Mouse (Mus musculus): Measurements from ENCODE around the gene Itk. TPM values are rescaled to one million over a fixed set of nuclear protein-coding genes. Genes with fewer than 3 reads are reported as not detected.
A peak's percentile ranks its signal among the peaks of the same experiment; 100 is the strongest.

Gene Itk
- polyA plus RNA-seq, 1 experiment from 2014 or later: 0.05 TPM

DNA sequence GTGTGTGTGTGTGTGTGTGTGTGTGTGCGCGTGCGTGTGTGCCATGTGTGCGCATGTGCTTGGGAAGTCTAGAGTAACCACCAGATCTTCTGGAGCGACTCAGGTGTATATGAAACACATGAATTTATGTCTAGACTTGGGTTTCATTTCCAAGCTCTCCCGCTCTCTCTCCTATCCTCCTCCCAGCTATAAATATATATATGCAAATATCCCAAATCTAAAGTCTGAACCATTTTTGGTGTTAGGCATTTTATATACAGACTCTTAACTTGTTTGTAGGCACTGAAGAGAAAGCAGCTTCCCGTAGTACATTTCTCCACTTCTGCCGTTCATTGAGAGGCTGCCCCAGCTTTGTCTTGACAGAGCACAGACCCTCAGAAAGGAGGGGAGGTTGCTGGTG is 57.1 kb downstream of the Itk start:
- Histone ChIP-seq H3K36me3 (replicated peaks) (no peaks in the 10 kb centered on the region), H3K27me3 (replicated peaks; ENCODE audit: low read depth, poor library complexity, severe bottlenecking) (no peaks in the 10 kb centered on the region), H3K4me1 (no peaks in the 10 kb centered on the region), H3K9me3 (no peaks in the 10 kb centered on the region), H3K4me3 (no peak overlapping the region), H3K27ac (replicated peaks) (no peak overlapping the region)
- 92% methylated on average over 8 of the region's 8 CpGs for WGBS
- no peak for DNase-seq (ENCODE audit: low spot score)

DNA sequence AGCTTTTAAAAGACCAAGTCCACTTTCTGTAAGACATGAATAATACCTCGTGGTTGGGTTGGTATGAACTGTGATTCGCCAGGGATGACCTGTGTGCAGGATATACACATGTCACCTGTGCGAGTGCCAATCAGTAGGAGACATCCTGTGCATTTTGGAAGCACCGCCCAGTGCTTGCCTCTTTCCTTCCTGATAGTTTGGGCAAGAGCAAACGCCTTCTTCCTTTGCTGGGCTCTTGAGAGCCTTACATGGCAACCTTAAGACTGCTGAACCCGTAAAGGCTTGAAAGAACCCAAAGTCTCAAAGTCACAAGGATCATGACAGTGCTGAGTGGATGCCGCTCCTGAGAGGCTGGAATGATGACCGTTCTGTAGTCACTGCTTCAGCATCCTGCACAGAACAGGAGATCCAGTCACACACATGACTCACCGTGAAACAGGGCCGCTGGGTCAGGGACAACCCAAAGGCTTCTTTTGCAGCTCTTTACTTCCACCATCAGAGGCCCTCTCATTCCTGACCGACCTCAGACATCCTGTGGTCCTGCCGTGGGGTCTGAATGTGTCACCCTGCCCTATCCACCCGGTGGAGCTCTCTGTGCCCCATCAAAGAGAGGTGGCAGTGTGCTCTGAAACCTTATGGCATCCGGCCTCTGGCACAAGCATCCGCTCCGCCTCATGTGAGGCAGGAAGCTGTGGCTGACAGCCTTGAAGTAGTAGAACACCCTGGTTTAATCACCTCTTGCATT is 62.9 kb downstream of the Itk start:
- H3K27ac ChIP-seq (replicated peaks): no peak overlapping the region
- WGBS: 85% methylated on average over 16 of the region's 16 CpGs
- no peak for DNase-seq (ENCODE audit: low spot score)

DNA sequence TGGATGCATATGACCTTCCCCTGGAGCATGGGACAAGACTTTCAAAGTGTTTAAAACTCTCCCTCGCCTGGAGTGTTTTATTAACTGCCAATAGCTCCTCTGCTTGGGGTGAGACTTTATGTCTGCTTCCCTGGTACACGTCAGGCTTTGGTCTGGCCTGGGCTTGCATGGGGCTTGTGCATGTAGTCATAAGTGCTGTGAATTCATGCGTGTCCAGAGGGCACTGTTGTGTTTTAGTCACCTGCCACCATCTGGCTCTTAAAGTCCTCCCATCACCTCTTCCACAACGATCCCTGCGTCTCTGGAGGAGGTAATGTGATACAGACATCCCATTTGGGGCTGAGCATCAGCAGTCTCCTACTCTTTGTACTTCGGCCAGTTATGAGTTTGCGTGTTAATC is 67.8 kb downstream of the Itk start:
- WGBS: 68% methylated on average over 7 of the region's 7 CpGs
- no peaks in the 10 kb centered on the region for H3K9me3 ChIP-seq
- no peaks in the 10 kb centered on the region for H3K36me3 ChIP-seq (replicated peaks)
- DNase-seq (ENCODE audit: low spot score): no peak
- no peak overlapping the region for H3K4me3 ChIP-seq
- H3K27ac ChIP-seq (replicated peaks): no peak overlapping the region
- peaks cover 18% of the 10 kb centered on the region for H3K4me1 ChIP-seq
- H3K27me3 ChIP-seq (replicated peaks; ENCODE audit: low read depth, poor library complexity, severe bottlenecking): no peaks in the 10 kb centered on the region

More for the DNA sequence above, 62.9 kb downstream of the Itk start:
- Histone ChIP-seq H3K4me1 (peaks cover 14% of the 10 kb centered on the region), H3K36me3 (replicated peaks) (no peaks in the 10 kb centered on the region), H3K9me3 (no peaks in the 10 kb centered on the region), H3K27me3 (replicated peaks; ENCODE audit: low read depth, poor library complexity, severe bottlenecking) (no peaks in the 10 kb centered on the region), H3K4me3 (no peak overlapping the region)

DNA sequence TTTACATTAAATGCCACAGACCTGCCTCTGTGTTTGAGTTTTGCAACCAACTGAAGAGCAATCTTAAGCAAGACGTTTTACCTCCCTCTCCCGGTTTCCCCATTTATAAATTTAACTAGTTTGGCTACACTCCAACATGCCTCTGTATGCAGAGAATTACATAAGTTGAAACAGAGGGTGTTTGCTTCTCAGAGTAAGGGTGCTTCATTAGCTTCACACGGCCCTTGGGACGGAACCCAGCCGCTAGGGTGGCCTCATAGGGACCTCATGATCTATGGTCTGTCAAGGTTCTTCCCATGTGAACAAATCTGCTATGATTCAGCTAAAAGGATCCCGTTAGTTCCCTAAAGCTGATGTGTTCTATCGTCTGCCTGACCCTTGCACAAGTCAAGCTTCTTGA is 74.8 kb downstream of the Itk start:
- H3K27ac ChIP-seq (replicated peaks): no peak overlapping the region
- no peaks in the 10 kb centered on the region for H3K9me3 ChIP-seq
- no peak overlapping the region for H3K4me3 ChIP-seq
- peaks cover 34% of the 10 kb centered on the region for H3K4me1 ChIP-seq
- DNase-seq (ENCODE audit: low spot score): no peak
- H3K36me3 ChIP-seq (replicated peaks): no peaks in the 10 kb centered on the region
- WGBS: 81% methylated on average over 7 of the region's 7 CpGs
- peaks cover 23% of the 10 kb centered on the region for H3K27me3 ChIP-seq (replicated peaks; ENCODE audit: low read depth, poor library complexity, severe bottlenecking)

- Histone ChIP-seq H3K36me3 (replicated peaks) (no peaks in the 10 kb centered on the region), H3K27me3 (replicated peaks; ENCODE audit: low read depth, poor library complexity, severe bottlenecking) (peaks cover 24% of the 10 kb centered on the region), H3K4me1 (peaks cover 40% of the 10 kb centered on the region), H3K27ac (replicated peaks) (no peak overlapping the region), H3K4me3 (no peak overlapping the region), H3K9me3 (no peaks in the 10 kb centered on the region)
- no peak for DNase-seq (ENCODE audit: low spot score)
- WGBS: 85% methylated on average over 6 of the region's 6 CpGs
These were observed 75.5 kb downstream of the Itk start for GRCm38 (mm10) chr11:46313851-46314250.

- H3K4me1 ChIP-seq: peaks cover 41% of the 10 kb centered on the region
- peak within 1 kb of the TSS; percentile 84 for H3K4me3 ChIP-seq
- H3K9me3 ChIP-seq: no peaks in the 10 kb centered on the region
- H3K27ac ChIP-seq (replicated peaks): peak within 1 kb of the TSS; percentile 85
- peaks cover 24% of the 10 kb centered on the region for H3K27me3 ChIP-seq (replicated peaks; ENCODE audit: low read depth, poor library complexity, severe bottlenecking)
- DNase-seq (ENCODE audit: low spot score): no peak
- WGBS: 3% methylated on average over 14 of the region's 14 CpGs
- H3K36me3 ChIP-seq (replicated peaks): no peaks in the 10 kb centered on the region
These were observed 76.7 kb downstream of the Itk start, which contains the start of gene Cyfip2 for GRCm38 (mm10) chr11:46312523-46313035. TSS of gene Cyfip2 (minus strand) at chr11:46312859.

DNA sequence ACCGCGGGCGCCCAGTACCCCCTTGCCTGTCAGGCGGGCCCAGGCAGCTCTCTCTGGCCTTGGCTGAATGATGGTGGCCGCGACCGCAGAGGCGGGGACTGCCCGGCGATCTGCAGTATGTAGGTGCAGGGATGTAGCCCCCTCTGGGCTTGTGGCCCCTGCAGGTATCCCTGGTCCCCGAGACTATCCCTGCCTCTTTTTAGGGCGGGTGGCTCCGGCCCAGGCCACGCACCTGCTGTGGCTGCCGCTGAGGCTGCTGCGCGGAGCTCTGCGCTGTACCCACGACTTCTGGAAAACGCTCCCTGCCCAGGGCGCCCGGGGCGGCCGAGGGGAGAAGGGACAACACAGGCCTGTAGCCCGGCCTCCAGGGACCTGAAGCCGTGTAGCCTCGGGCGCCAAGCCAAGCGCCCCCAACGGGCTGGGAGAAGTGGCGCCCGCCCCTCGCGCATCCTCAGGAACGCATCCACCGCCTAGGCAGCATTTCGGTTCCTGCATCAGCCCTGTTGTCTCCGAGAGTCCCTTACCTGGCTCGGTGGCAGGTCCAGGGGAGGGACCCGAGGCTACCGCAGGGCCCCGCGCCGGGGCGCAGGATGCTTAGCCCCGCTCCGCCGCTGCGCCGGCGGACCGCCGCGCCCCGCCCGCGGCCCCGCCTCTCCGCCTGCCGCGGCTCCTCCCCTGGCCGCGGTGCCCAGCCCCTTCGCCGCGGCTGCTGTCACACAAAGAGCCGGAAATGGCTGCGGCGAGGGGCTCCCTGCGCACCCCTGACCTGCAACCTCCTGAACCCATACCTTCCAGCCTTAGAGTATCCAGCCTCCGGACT is 77.4 kb downstream of the Itk start:
- DNase-seq (ENCODE audit: low spot score): peak; percentile 77
- WGBS: under 1% methylated on average over 71 of the region's 71 CpGs
- Histone ChIP-seq H3K4me3 (peak overlapping the region; percentile 84), H3K36me3 (replicated peaks) (no peaks in the 10 kb centered on the region), H3K27me3 (replicated peaks; ENCODE audit: low read depth, poor library complexity, severe bottlenecking) (peaks cover 24% of the 10 kb centered on the region), H3K27ac (replicated peaks) (peak overlapping the region; percentile 85), H3K4me1 (peaks cover 41% of the 10 kb centered on the region), H3K9me3 (no peaks in the 10 kb centered on the region)

DNA sequence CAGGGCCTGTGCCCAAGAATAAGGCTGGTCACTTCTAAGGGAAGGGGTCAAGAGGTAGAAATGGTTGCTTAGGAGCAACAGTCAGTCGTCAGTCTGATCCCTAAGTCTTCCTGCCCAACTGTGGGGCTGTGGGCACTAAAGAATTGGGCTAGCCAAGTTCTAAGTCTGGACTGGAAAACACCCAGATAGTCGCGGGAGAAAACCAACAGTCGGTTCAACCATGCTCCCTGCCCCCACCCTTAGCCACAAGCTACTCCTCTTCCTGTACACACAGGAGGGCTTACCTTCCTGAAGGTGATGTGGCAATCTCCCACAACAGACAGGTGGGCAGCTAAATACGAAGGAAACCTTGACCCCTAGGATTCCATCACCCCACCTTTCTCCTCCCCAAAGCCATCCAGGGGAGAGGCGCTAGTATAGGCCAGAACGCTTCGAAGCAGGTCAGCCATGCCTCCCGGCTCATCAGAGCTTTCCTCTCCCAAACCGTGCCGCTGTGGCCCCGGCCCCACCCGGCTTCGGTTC is 78.1 kb downstream of the Itk start:
- peaks cover 41% of the 10 kb centered on the region for H3K4me1 ChIP-seq
- peak overlapping the region; percentile 85 for H3K27ac ChIP-seq (replicated peaks)
- peak overlapping the region; percentile 84 for H3K4me3 ChIP-seq
- peaks cover 24% of the 10 kb centered on the region for H3K27me3 ChIP-seq (replicated peaks; ENCODE audit: low read depth, poor library complexity, severe bottlenecking)
- 11% methylated on average over 14 of the region's 14 CpGs for WGBS
- H3K9me3 ChIP-seq: no peaks in the 10 kb centered on the region
- no peak for DNase-seq (ENCODE audit: low spot score)
- H3K36me3 ChIP-seq (replicated peaks): no peaks in the 10 kb centered on the region

DNA sequence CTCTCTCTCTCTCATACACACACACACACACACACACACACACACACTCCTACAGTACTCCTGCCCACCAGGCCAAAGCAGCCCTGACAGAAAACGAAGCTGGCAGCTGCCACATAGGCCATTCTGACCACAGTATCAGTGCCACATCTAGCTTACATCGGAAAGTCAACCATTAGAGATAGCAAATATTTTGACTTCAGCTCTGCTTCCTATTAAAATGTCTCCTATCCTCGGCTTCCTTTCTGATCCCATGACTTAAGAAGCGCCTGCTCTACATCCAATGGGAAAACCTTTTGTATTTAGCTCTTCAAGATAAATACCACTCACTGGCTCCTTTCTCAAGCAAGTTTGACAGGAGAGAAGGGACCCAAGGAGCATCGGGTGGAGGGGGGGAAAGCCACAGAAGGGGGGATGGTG is 78.7 kb downstream of the Itk start:
- H3K4me3 ChIP-seq: peak overlapping the region; percentile 84
- peaks cover 24% of the 10 kb centered on the region for H3K27me3 ChIP-seq (replicated peaks; ENCODE audit: low read depth, poor library complexity, severe bottlenecking)
- peak overlapping the region; percentile 35; the same call in 1 of the 2 replicates for H3K27ac ChIP-seq (replicated peaks)
- H3K9me3 ChIP-seq: no peaks in the 10 kb centered on the region
- H3K36me3 ChIP-seq (replicated peaks): no peaks in the 10 kb centered on the region
- WGBS: 69% methylated on average over 5 of the region's 5 CpGs
- no peak for DNase-seq (ENCODE audit: low spot score)
- H3K4me1 ChIP-seq: peaks cover 41% of the 10 kb centered on the region

DNA sequence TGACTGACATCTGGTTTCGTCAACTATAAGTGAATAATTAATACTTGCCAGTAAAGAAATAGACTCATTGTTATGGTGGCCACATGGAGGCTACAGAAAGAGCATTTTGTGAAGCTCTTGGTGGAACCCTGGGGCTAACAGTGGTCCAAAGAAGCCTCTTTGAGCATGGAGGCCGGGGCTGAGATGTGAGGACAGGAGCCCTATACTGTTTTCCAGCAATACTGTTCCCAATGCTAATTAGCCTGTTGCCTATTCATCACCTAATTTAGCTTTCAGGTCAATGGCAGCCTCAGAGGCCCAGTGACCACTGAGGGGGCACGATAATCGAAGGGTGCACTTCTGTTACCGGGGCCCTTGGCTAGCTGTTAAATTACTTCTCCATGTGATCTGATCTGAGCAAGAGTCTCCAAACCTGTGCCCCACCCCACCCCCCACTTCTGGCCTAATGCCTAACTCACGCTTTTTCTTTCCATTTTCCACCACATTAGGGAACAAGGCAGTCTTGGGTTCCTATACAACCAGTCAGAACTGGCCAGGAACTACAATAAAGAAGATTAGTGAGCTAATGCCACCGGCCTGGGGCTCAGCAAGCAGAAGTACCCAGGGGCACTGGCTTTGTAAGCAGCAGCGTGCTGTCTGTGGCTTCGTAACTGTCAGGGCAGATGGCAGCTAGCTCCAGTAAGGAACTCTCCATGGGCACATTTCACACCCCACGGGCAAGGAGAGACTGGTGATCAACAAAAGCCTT is 79.3 kb downstream of the Itk start:
- peak overlapping the region; percentile 84; the same call in 1 of the 2 replicates for H3K4me3 ChIP-seq
- DNase-seq (ENCODE audit: low spot score): peak; percentile 23
- H3K27me3 ChIP-seq (replicated peaks; ENCODE audit: low read depth, poor library complexity, severe bottlenecking): peaks cover 24% of the 10 kb centered on the region
- H3K4me1 ChIP-seq: peaks cover 43% of the 10 kb centered on the region
- H3K27ac ChIP-seq (replicated peaks): peak overlapping the region; percentile 35
- H3K9me3 ChIP-seq: no peaks in the 10 kb centered on the region
- no peaks in the 10 kb centered on the region for H3K36me3 ChIP-seq (replicated peaks)
- WGBS: 48% methylated on average over 10 of the region's 10 CpGs

DNA sequence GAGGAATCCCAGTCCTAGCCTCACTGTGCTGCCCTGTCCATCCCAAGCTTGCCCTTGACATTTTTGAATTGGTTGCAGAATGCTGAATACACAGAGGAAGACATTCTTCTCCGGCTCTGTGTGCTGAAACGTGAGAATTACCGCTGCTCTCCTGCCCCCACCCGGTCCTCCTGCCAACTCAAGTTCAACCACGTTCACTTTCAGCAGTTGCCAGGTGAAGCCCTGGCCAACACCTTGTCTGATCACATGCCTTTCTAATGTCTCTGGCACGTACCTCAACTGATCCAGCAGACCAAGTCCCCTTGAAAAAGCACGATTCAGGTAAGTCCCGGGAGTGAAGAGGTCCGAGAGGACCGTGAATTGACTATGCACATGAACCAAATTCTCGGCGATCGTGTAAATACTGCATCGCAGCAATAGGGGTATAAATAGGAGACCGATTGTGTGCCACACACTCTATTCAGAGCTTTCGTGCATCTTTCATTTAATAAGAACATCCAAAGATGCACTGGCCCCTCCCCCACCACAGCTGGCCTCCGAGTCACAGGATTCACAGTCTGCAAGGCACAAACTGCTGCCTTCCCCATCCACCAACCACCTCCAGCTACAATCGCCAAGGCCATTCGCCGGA is 80.1 kb downstream of the Itk start:
- 78% methylated on average over 20 of the region's 20 CpGs for WGBS
- Histone ChIP-seq H3K4me3 (no peak overlapping the region), H3K36me3 (replicated peaks) (no peaks in the 10 kb centered on the region), H3K27me3 (replicated peaks; ENCODE audit: low read depth, poor library complexity, severe bottlenecking) (peaks cover 24% of the 10 kb centered on the region), H3K27ac (replicated peaks) (0 out of 2 replicates have a peak overlapping the region, but pooled peaks have one; percentile 35), H3K9me3 (no peaks in the 10 kb centered on the region), H3K4me1 (peaks cover 46% of the 10 kb centered on the region)
- no peak for DNase-seq (ENCODE audit: low spot score)
